Mouse (Mus musculus) neutrophil, adult 5-6 weeks (primary cell): Measurements from ENCODE around the gene Rps6kl1. TPM values are rescaled to one million over a fixed set of nuclear protein-coding genes. Genes with fewer than 3 reads are reported as not detected.

Source experiments
- ATAC-seq: fragments of 151-379, 151-347 bp; 2 replicates; pipeline ENCODE4 v1.8.0; 2017; ENCODE audit warnings: mild to moderate bottlenecking, moderate TSS enrichment; ENCODE audit not compliant: insufficient number of reproducible peaks, poor library complexity, low FRiP score, severe bottlenecking; ENCODE audit errors: extremely low read depth
- total RNA-seq: library from RNA; stranded (forward); fragments of 200-1000 nt; gene quantifications from 2 replicates; pipeline ENCODE4 v1.2.3, GENCODE M21; 2017

The Rps6kl1 gene
- total RNA-seq, 1 experiment from 2014 or later = not detected

DNA sequence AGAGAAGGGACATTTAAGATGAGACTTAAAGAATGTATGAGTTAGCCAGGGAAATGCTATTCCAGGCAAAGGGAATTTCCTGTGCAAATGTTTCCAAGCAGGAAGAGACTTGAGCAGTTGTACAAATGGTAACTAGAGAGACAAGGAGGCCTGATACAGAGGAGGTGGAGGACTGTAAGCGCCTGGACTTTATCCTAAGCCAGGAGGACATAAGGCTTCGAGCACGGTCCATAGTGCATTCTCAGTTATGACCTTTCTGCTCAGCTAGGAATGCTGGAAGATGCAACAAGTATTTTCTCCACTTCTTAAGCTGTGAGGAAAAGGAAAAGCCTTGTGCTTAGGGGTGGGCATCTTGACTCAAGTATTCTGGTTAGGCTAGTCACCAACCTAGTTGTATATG, 37.7 kb downstream of the Rps6kl1 start:
- ATAC-seq = no peak

- ATAC-seq = no peak
Observed at GRCm38 (mm10) chr12:85112550-85113251, 38.4 kb downstream of the Rps6kl1 start.

- ATAC-seq = peak; percentile 83
Observed at GRCm38 (mm10) chr12:85110698-85111592, 40.1 kb downstream of the Rps6kl1 start, which contains the start of the genes Prox2 and Dlst. Gene Prox2, minus strand, starts transcription at chr12:85110759. Gene Dlst, plus strand, starts transcription at chr12:85110833.

- ATAC-seq = no peak
Observed at GRCm38 (mm10) chr12:85110011-85110697, 40.9 kb downstream of the Rps6kl1 start.

DNA sequence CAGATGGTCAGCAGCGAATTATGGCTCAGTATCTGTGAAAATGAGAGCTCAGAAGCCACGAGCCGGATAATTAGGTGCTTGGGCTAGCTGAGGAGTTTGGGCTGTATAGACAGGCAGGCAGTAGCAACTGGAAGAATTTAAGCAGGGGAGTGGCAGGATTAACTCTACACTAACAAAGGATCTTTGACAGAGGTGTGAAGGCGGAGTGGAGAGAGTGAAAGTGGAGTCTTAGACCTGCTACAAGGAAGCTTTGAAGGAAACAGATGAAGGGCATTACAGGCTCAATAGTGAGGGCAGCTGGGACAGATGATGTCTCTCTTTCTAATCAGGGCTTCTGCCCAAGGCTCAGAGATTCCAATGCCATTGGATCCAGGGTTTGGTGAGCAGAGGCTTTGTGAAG, 41.6 kb downstream of the Rps6kl1 start:
- no peak for ATAC-seq

DNA sequence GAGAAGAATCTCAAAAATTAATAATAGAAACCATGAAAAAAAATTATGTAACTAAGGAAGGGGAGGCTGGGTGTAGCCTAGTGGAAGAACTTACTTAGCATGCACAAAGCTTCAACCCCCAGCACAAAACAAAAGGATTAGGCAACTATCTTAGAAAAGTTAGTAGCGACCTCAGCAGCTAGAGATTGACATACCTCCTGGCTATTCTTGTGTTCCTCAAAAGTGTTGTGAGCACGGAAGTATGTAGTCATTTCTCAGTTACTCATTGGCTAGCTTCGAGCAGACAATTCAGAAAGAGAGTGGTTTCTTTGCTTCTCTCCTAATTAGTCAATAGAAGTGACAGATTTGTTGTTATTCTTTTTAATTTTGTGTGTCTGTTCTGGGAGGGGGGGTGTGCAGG, 42.4 kb downstream of the Rps6kl1 start:
- no peak for ATAC-seq

DNA sequence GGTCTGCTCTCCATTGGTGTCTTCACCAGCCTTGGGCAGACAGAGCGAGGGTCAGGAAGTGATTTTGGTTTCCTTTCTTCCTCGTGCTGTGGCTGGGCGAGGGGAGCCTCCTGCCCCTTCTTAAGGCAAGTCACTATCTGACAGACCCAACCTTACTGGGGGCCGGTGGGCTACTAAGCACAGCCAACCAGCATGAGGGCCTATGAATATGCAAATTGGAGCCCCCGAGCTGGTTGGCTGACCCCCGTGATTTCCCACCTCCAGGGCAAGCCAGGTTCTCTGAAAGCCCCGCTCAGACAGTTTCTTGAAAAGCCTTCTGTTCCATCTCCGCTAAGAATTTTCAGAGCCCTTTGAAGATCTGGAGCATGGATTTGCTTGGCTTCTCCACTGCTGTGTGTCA, 44.8 kb downstream of the Rps6kl1 start:
- no peak for ATAC-seq

DNA sequence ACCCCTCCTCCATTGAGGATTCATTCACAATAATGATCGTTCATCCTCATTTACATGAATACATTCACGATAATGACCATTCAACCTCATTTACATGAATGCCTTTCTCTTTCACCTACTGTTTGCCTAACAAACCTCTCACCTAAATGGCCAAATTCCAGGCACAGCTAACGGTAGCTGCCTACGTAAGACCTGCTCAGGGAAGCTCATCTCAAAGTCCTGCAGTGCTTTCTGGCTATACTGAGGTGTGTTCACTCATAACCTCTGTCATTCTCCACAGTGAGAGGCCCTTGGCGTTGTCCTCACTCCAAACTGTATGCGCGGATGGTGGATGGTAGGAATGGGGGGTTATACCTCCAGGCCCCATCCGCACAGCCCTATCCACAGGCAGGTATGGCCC, 46.3 kb downstream of the Rps6kl1 start:
- no peak for ATAC-seq

- no peak for ATAC-seq
Observed at GRCm38 (mm10) chr12:85103096-85103495, 48.0 kb downstream of the Rps6kl1 start.

DNA sequence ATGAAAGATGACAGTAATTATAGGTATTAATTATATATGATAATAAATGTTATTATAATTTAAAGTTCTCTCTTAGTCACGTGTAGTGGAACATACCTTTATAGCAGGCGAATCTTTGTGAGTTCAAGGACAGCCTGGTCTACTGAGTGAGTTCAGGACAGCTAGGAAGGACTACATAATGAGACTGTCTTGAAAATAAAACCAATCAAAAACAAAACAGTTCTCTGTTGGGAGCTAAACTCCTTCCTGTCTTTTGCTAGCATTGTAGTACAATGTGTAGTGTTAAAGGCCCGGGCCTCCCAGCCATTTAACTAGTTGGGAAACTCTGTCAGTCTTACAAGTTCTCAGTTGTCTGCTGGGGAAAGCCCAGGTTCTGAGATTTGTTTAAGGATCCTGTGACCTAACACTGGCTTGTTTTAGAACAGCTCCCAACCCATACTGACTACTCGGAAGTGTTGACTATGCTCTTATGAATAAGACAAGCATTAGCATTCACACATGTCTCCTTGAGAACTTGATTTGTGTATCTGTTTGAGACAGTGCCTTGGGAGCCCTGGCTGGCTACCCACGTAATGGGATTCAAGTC, 49.5 kb downstream of the Rps6kl1 start:
- ATAC-seq = no peak

DNA sequence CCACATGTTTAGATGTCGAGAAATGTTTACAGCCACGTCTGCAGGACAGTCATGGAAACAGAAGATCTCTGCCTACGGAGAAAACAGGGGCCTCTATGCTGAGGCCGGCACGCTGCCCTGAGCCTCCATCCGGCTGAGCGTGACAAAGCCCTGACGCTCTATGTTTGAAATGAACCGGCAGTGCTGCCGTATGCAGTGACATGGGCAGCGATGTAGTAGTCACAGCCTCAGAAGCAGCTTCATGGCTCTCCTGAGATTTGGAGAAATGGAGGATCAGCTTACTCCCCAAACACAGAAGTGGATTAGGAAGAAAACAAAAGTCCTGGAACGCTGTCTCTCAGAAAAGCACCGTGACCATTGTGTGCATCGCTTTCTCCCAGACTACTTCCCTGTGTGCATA, 50.1 kb downstream of the Rps6kl1 start:
- ATAC-seq = no peak

DNA sequence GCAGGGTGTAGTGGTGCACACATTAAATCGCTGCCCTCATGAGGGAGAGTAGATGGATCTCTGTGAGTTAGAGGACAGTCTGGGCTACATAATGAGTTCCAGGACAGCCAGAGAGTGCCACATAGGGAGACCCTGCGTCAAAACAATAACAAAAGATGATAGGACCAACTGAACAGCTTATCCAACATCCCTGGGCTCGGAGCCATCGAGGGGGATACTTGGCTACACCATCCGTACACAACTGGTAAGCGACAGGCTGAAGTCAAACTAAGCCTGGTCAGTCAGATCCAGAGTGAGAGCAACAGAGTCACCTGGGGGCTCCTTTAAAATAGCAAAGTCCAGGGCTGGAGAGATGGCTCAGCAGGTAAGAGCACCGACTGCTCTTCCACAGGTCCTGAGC, 55.2 kb downstream of the Rps6kl1 start:
- no peak for ATAC-seq

DNA sequence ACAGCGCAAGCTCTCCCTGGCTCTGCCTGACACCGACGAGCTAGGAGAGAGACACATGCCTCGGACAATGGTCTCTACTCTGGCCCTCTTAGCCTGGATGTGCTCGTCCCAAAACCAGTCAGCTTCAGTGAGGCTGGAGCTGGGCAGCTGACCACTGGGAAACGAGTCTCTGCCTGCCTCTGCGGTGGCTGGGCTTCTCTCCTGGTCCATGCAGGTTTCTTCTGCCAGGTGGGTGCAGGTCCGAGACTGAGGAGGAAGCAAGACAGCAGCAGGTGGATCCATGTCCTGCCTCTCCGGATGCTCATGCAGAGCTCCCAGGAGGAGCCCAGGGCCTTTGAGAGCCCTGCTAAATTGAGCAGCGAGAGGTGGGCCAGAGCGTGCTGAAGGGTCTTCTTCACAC, 55.9 kb downstream of the Rps6kl1 start:
- ATAC-seq = no peak

GRCm38 (mm10) chr12:85094706-85095105, 56.4 kb downstream of the Rps6kl1 start:
- no peak for ATAC-seq

GRCm38 (mm10) chr12:85094010-85094409, 57.1 kb downstream of the Rps6kl1 start:
- ATAC-seq = no peak

- ATAC-seq = 0 out of 2 replicates have a peak, but pooled peaks have one; percentile 45
Observed at GRCm38 (mm10) chr12:85092214-85092613, 58.9 kb downstream of the Rps6kl1 start.

GRCm38 (mm10) chr12:85091190-85091589, 59.9 kb downstream of the Rps6kl1 start:
- ATAC-seq = no peak

DNA sequence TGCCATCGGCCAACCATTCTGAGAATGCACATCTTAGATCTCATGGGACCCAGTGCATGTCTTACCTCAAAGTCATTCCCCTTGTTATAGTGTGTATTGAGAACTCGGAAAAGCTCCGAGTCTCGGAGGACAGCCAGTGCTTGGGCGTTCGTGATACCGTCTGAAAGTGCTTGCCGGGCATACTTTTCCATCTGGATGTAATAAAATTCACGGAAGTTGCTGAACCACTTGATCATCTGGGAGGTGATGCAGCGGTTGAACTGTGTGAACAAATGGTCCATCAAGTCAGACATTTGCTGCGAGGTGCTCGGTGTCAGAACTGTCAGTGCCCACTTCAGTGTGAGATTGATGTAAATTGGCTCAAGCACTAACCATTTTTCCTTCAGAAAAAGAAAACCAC, 63.2 kb downstream of the Rps6kl1 start:
- no peak for ATAC-seq
